Mouse (Mus musculus): ENCODE measurements around the gene Cgas. TPM values are rescaled to one million over a fixed set of nuclear protein-coding genes. Genes with fewer than 3 reads are reported as not detected.

The Cgas gene
- total RNA-seq, 1 experiment, result 1.7 TPM

DNA sequence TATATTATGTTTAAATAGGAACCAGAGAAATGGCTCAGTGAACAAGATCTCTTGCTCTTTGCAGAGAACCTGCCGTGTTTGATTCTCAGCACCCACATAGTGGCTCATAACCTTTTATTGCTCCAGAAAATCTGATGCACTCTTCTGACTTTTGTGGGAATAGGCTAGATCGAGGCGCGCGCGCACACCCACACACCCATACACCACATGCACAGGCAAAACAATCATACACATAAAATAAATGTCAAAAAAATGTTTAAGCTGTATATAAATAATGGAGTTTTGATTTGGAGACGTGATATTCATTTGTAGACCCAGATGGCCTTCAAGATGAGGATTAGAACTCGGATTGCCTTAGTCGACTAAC is 4.6 kb upstream of the Cgas start:
- Histone ChIP-seq H3K9ac (ENCODE audit: insufficient read depth, low read depth, low read length, poor library complexity, severe bottlenecking) (peak overlapping the region; percentile 83; the same call in 1 of the 2 replicates), H3K36me3 (ENCODE audit: control insufficient read depth, insufficient read depth, low read length, poor library complexity, severe bottlenecking) (peaks cover 7% of the 10 kb centered on the region), H3K4me3 (ENCODE audit: insufficient read depth in 1 of 2, low read depth in 1 of 2, low read length in 2 of 2, poor library complexity in 1 of 2, severe bottlenecking in 1 of 2) (peak overlapping the region; percentile 98 to 100), H3K4me1 (ENCODE audit: control insufficient read depth in 2 of 2, insufficient read depth in 2 of 2, low read length in 2 of 2, poor library complexity in 1 of 2) (peaks cover 0 to 4% of the 10 kb centered on the region in 2 experiments; a peak in 1 of 4 replicates), H3K27ac (ENCODE audit: insufficient read depth, low read depth, low read length, poor library complexity, severe bottlenecking) (no peak overlapping the region), H3K9me3 (ENCODE audit: control insufficient read depth, insufficient read depth, low read depth, low read length) (no peaks in the 10 kb centered on the region)
- TF ChIP-seq MAFK (IDR thresholded peaks at IDR 0.05; ENCODE audit: insufficient read depth, low read depth, low read length), result no peak
- no peak for TF ChIP-seq ZNF384 (IDR thresholded peaks at IDR 0.05; ENCODE audit: low read depth, low read length)
- TF ChIP-seq CHD2 (IDR thresholded peaks at IDR 0.05; ENCODE audit: low read depth, low read length), result no peak
- no peak for TF ChIP-seq HCFC1 (IDR thresholded peaks at IDR 0.05; ENCODE audit: borderline replicate concordance, insufficient read depth, low read length)
- no peak for TF ChIP-seq ZC3H11A (IDR thresholded peaks at IDR 0.05; ENCODE audit: borderline replicate concordance, low read depth, low read length)
- no peak for DNase-seq (ENCODE audit: low read depth, low spot score)
- in situ Hi-C loops (cut with MboI; ENCODE audit: low sequenced_read_pairs in 2 of 2, unreplicated experiment in 2 of 2), result no loop called here

DNA sequence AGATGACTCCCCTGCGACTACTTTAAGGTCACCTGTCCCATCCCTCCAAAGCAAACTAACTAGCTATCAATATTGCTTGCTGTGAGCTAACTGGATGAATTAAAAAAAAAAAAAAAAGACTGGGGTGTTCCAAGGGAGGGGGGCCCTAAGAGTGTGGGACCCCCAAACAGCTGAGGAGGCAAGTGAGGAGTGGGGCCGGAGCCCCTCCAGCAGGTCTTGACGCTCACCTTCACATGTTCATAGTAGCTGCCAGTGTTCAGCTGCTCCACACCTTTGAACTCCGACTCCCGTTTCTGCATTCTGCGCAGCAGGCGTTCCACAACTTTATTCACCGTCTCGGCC is 829 bp downstream of the Cgas start:
- no peak overlapping the region for H3K27ac ChIP-seq (ENCODE audit: insufficient read depth, low read depth, low read length, poor library complexity, severe bottlenecking)
- in situ Hi-C loops (cut with MboI; ENCODE audit: low sequenced_read_pairs in 2 of 2, unreplicated experiment in 2 of 2), result no loop called here
- peak overlapping the region; percentile 40 to 76 for H3K4me3 ChIP-seq (ENCODE audit: insufficient read depth in 1 of 2, low read depth in 1 of 2, low read length in 2 of 2, poor library complexity in 1 of 2, severe bottlenecking in 1 of 2)
- H3K4me1 ChIP-seq (ENCODE audit: control insufficient read depth in 2 of 2, insufficient read depth in 2 of 2, low read length in 2 of 2, poor library complexity in 1 of 2), result peaks cover 0 to 3% of the 10 kb centered on the region in 2 experiments; a peak in 2 of 4 replicates
- no peaks in the 10 kb centered on the region for H3K36me3 ChIP-seq (ENCODE audit: control insufficient read depth, insufficient read depth, low read length, poor library complexity, severe bottlenecking)
- H3K9ac ChIP-seq (ENCODE audit: insufficient read depth, low read depth, low read length, poor library complexity, severe bottlenecking), result peak overlapping the region; percentile 71
- TF ChIP-seq ZNF384 (IDR thresholded peaks at IDR 0.05; ENCODE audit: low read depth, low read length) (no peak), MAFK (IDR thresholded peaks at IDR 0.05; ENCODE audit: insufficient read depth, low read depth, low read length) (no peak), ZC3H11A (IDR thresholded peaks at IDR 0.05; ENCODE audit: borderline replicate concordance, low read depth, low read length) (no peak), HCFC1 (IDR thresholded peaks at IDR 0.05; ENCODE audit: borderline replicate concordance, insufficient read depth, low read length) (no peak), CHD2 (IDR thresholded peaks at IDR 0.05; ENCODE audit: low read depth, low read length) (no peak)
- H3K9me3 ChIP-seq (ENCODE audit: control insufficient read depth, insufficient read depth, low read depth, low read length), result no peaks in the 10 kb centered on the region
- no peak for DNase-seq (ENCODE audit: low read depth, low spot score)

DNA sequence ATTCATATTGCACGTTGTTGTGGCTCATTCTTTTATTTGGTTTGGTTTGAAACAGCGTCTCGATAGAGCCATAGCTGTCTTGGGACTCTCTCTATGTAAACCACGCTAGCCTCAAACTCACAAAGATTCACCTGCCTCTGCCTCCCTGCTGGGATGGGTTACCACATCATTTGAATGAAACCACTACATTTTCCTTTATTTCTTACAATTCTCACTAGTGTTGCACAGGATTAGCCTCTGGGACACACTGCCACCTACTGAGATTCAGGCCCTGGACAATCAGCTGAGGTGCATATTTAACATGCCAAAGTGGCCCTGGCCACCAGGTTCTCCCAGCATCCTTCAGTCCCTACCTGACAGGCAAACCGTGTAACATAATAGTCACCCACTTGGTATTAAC is 3.6 kb downstream of the Cgas start:
- H3K27ac ChIP-seq (ENCODE audit: insufficient read depth, low read depth, low read length, poor library complexity, severe bottlenecking), result no peak overlapping the region
- no peak for DNase-seq (ENCODE audit: low read depth, low spot score)
- no peak overlapping the region for H3K9ac ChIP-seq (ENCODE audit: insufficient read depth, low read depth, low read length, poor library complexity, severe bottlenecking)
- H3K9me3 ChIP-seq (ENCODE audit: control insufficient read depth, insufficient read depth, low read depth, low read length), result no peaks in the 10 kb centered on the region
- no peak overlapping the region for H3K4me3 ChIP-seq (ENCODE audit: insufficient read depth in 1 of 2, low read depth in 1 of 2, low read length in 2 of 2, poor library complexity in 1 of 2, severe bottlenecking in 1 of 2)
- in situ Hi-C loops (cut with MboI; ENCODE audit: low sequenced_read_pairs in 2 of 2, unreplicated experiment in 2 of 2), result no loop called here
- H3K4me1 ChIP-seq (ENCODE audit: control insufficient read depth in 2 of 2, insufficient read depth in 2 of 2, low read length in 2 of 2, poor library complexity in 1 of 2), result peaks cover 0 to 8% of the 10 kb centered on the region in 2 experiments; a peak in 2 of 4 replicates
- TF ChIP-seq ZNF384 (IDR thresholded peaks at IDR 0.05; ENCODE audit: low read depth, low read length) (no peak), MAFK (IDR thresholded peaks at IDR 0.05; ENCODE audit: insufficient read depth, low read depth, low read length) (no peak), ZC3H11A (IDR thresholded peaks at IDR 0.05; ENCODE audit: borderline replicate concordance, low read depth, low read length) (no peak)
- no peaks in the 10 kb centered on the region for H3K36me3 ChIP-seq (ENCODE audit: control insufficient read depth, insufficient read depth, low read length, poor library complexity, severe bottlenecking)

DNA sequence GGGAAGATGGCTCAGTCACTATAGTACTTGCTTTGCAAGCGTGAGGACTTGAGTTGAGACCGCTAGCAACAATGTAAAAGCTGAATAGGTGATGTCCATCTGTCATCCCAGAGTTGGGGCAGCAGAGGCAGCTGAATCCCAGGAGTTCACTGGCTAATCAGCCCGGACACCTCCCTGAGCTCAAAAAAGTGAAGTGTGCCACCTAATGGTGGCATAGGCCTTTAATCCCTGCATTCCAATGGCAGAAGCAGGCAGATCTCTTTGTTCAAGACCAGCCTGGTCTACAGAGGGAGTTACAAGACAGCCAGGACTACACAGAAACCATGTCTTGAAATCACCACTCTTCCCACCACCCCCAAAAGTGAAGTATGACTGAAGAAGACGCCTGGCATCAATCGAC is 10.6 kb downstream of the Cgas start:
- peaks cover 0 to 5% of the 10 kb centered on the region in 2 experiments; a peak in 1 of 4 replicates for H3K4me1 ChIP-seq (ENCODE audit: control insufficient read depth in 2 of 2, insufficient read depth in 2 of 2, low read length in 2 of 2, poor library complexity in 1 of 2)
- H3K27ac ChIP-seq (ENCODE audit: insufficient read depth, low read depth, low read length, poor library complexity, severe bottlenecking), result no peak overlapping the region
- H3K9ac ChIP-seq (ENCODE audit: insufficient read depth, low read depth, low read length, poor library complexity, severe bottlenecking), result no peak overlapping the region
- in situ Hi-C loops (cut with MboI; ENCODE audit: low sequenced_read_pairs in 2 of 2, unreplicated experiment in 2 of 2), result no loop called here
- no peak for TF ChIP-seq ZC3H11A (IDR thresholded peaks at IDR 0.05; ENCODE audit: borderline replicate concordance, low read depth, low read length)
- no peak for TF ChIP-seq ZNF384 (IDR thresholded peaks at IDR 0.05; ENCODE audit: low read depth, low read length)
- no peak for TF ChIP-seq MAFK (IDR thresholded peaks at IDR 0.05; ENCODE audit: insufficient read depth, low read depth, low read length)
- TF ChIP-seq CHD2 (IDR thresholded peaks at IDR 0.05; ENCODE audit: low read depth, low read length), result no peak
- no peak for TF ChIP-seq HCFC1 (IDR thresholded peaks at IDR 0.05; ENCODE audit: borderline replicate concordance, insufficient read depth, low read length)
- DNase-seq (ENCODE audit: low read depth, low spot score), result no peak
- H3K4me3 ChIP-seq (ENCODE audit: insufficient read depth in 1 of 2, low read depth in 1 of 2, low read length in 2 of 2, poor library complexity in 1 of 2, severe bottlenecking in 1 of 2), result no peak overlapping the region
- H3K9me3 ChIP-seq (ENCODE audit: control insufficient read depth, insufficient read depth, low read depth, low read length), result no peaks in the 10 kb centered on the region
- H3K36me3 ChIP-seq (ENCODE audit: control insufficient read depth, insufficient read depth, low read length, poor library complexity, severe bottlenecking), result no peaks in the 10 kb centered on the region

DNA sequence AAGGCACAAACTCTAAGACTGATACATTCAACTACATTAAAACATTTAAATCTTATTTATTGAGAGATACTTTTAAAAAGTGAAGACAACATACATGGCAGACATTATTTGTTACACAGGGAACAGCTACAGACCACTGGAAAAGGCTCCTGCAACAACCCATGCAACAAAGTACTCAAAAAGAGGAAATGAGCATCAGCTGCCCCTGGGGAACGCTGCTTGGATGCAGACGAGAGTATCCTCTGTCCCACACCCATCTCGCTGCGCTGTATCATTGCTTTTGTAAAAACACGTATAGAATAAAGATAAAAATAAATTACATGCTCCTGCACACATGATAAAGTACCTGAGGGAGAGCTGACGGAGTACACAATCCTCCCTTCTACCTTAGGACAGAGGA is 12.6 kb downstream of the Cgas start:
- TF ChIP-seq HCFC1 (IDR thresholded peaks at IDR 0.05; ENCODE audit: borderline replicate concordance, insufficient read depth, low read length) (no peak), MAFK (IDR thresholded peaks at IDR 0.05; ENCODE audit: insufficient read depth, low read depth, low read length) (no peak), ZNF384 (IDR thresholded peaks at IDR 0.05; ENCODE audit: low read depth, low read length) (no peak), ZC3H11A (IDR thresholded peaks at IDR 0.05; ENCODE audit: borderline replicate concordance, low read depth, low read length) (no peak), CHD2 (IDR thresholded peaks at IDR 0.05; ENCODE audit: low read depth, low read length) (no peak)
- H3K4me3 ChIP-seq (ENCODE audit: insufficient read depth in 1 of 2, low read depth in 1 of 2, low read length in 2 of 2, poor library complexity in 1 of 2, severe bottlenecking in 1 of 2), result no peak overlapping the region
- no peaks in the 10 kb centered on the region; a peak in 1 of 4 replicates for H3K4me1 ChIP-seq (ENCODE audit: control insufficient read depth in 2 of 2, insufficient read depth in 2 of 2, low read length in 2 of 2, poor library complexity in 1 of 2)
- H3K9ac ChIP-seq (ENCODE audit: insufficient read depth, low read depth, low read length, poor library complexity, severe bottlenecking), result no peak overlapping the region
- DNase-seq (ENCODE audit: low read depth, low spot score), result no peak
- no peaks in the 10 kb centered on the region for H3K36me3 ChIP-seq (ENCODE audit: control insufficient read depth, insufficient read depth, low read length, poor library complexity, severe bottlenecking)
- no peaks in the 10 kb centered on the region for H3K9me3 ChIP-seq (ENCODE audit: control insufficient read depth, insufficient read depth, low read depth, low read length)
- no peak overlapping the region for H3K27ac ChIP-seq (ENCODE audit: insufficient read depth, low read depth, low read length, poor library complexity, severe bottlenecking)
- in situ Hi-C loops (cut with MboI; ENCODE audit: low sequenced_read_pairs in 2 of 2, unreplicated experiment in 2 of 2), result no loop called here

All from ES-E14 (cell line).